Mouse (Mus musculus): ENCODE results near the gene C1ql4. TPM values are rescaled to one million over a fixed set of nuclear protein-coding genes. Genes with fewer than 3 reads are reported as not detected.

C1ql4 gene
- polyA plus RNA-seq, 1 experiment = 0.07 TPM

- Histone ChIP-seq H3K79me2 (ENCODE audit: control insufficient read depth, insufficient read depth) (no peaks in the 10 kb centered on the region), H3K36me3 (ENCODE audit: control insufficient read depth, insufficient read depth) (no peaks in the 10 kb centered on the region), H3K79me3 (ENCODE audit: low read depth) (no peaks in the 10 kb centered on the region), H3K27me3 (ENCODE audit: control insufficient read depth, insufficient read depth, insufficient read length) (peaks cover 30% of the 10 kb centered on the region), H3K4me3 (ENCODE audit: insufficient read depth, poor library complexity, severe bottlenecking) (no peak overlapping the region), H3ac (ENCODE audit: control insufficient read depth, insufficient read length, low read depth) (no peak overlapping the region)
- no peak for TF ChIP-seq MYOG (IDR thresholded peaks at IDR 0.05; ENCODE audit: control insufficient read depth, extremely low read depth, insufficient read length)
- no peak for TF ChIP-seq MYOD1 (IDR thresholded peaks at IDR 0.05; ENCODE audit: control insufficient read depth, insufficient read length, low read depth)
Observed at GRCm38 (mm10) chr15:99093291-99094258, 6.0 kb upstream of the C1ql4 start.

- Histone ChIP-seq H3K4me3 (ENCODE audit: insufficient read depth, poor library complexity, severe bottlenecking) (no peak within 1 kb of the TSS), H3K79me2 (ENCODE audit: control insufficient read depth, insufficient read depth) (no peaks in the 10 kb centered on the region), H3K79me3 (ENCODE audit: low read depth) (no peaks in the 10 kb centered on the region), H3K27me3 (ENCODE audit: control insufficient read depth, insufficient read depth, insufficient read length) (peaks cover 25% of the 10 kb centered on the region), H3ac (ENCODE audit: control insufficient read depth, insufficient read length, low read depth) (no peak within 1 kb of the TSS), H3K36me3 (ENCODE audit: control insufficient read depth, insufficient read depth) (no peaks in the 10 kb centered on the region)
- TF ChIP-seq CEBPB (IDR thresholded peaks at IDR 0.05; ENCODE audit: low read depth) (no peak), MYOG (IDR thresholded peaks at IDR 0.05; ENCODE audit: control insufficient read depth, extremely low read depth, insufficient read length) (no peak), MAX (IDR thresholded peaks at IDR 0.05) (no peak), MYOD1 (IDR thresholded peaks at IDR 0.05; ENCODE audit: control insufficient read depth, insufficient read length, low read depth) (no peak), USF1 (IDR thresholded peaks at IDR 0.05; ENCODE audit: low read depth) (no peak), FOSL1 (IDR thresholded peaks at IDR 0.05; ENCODE audit: insufficient read depth, low read length, poor library complexity, severe bottlenecking) (no peak)
Observed at GRCm38 (mm10) chr15:99092870-99093269, 5.3 kb upstream of the C1ql4 start, which contains the start of gene Dnajc22. TSS of gene Dnajc22 (plus strand) at chr15:99093170.

GRCm38 (mm10) chr15:99089069-99089468, 1.5 kb upstream of the C1ql4 start:
- Histone ChIP-seq H3K36me3 (ENCODE audit: control insufficient read depth, insufficient read depth) (peaks cover 3% of the 10 kb centered on the region), H3ac (ENCODE audit: control insufficient read depth, insufficient read length, low read depth) (no peak overlapping the region), H3K4me3 (ENCODE audit: insufficient read depth, poor library complexity, severe bottlenecking) (no peak overlapping the region), H3K79me2 (ENCODE audit: control insufficient read depth, insufficient read depth) (no peaks in the 10 kb centered on the region), H3K79me3 (ENCODE audit: low read depth) (no peaks in the 10 kb centered on the region), H3K27me3 (ENCODE audit: control insufficient read depth, insufficient read depth, insufficient read length) (no peaks in the 10 kb centered on the region)
- TF ChIP-seq CEBPB (IDR thresholded peaks at IDR 0.05; ENCODE audit: low read depth) (no peak), MYOG (IDR thresholded peaks at IDR 0.05; ENCODE audit: control insufficient read depth, extremely low read depth, insufficient read length) (no peak), MAX (IDR thresholded peaks at IDR 0.05) (no peak), FOSL1 (IDR thresholded peaks at IDR 0.05; ENCODE audit: insufficient read depth, low read length, poor library complexity, severe bottlenecking) (no peak), USF1 (IDR thresholded peaks at IDR 0.05; ENCODE audit: low read depth) (no peak), MYOD1 (IDR thresholded peaks at IDR 0.05; ENCODE audit: control insufficient read depth, insufficient read length, low read depth) (no peak), CTCF (IDR thresholded peaks at IDR 0.05; ENCODE audit: control insufficient read depth, insufficient read depth, insufficient read length) (no peak)

GRCm38 (mm10) chr15:99088292-99088691, 675 bp upstream of the C1ql4 start:
- peaks cover 10% of the 10 kb centered on the region for H3K36me3 ChIP-seq (ENCODE audit: control insufficient read depth, insufficient read depth)
- TF ChIP-seq USF1 (IDR thresholded peaks at IDR 0.05; ENCODE audit: low read depth) = no peak
- TF ChIP-seq MYOD1 (IDR thresholded peaks at IDR 0.05; ENCODE audit: control insufficient read depth, insufficient read length, low read depth) = no peak
- TF ChIP-seq MYOG (IDR thresholded peaks at IDR 0.05; ENCODE audit: control insufficient read depth, extremely low read depth, insufficient read length) = no peak
- TF ChIP-seq MAX (IDR thresholded peaks at IDR 0.05) = no peak
- no peak for TF ChIP-seq FOSL1 (IDR thresholded peaks at IDR 0.05; ENCODE audit: insufficient read depth, low read length, poor library complexity, severe bottlenecking)
- TF ChIP-seq CTCF (IDR thresholded peaks at IDR 0.05; ENCODE audit: control insufficient read depth, insufficient read depth, insufficient read length) = peak; percentile 98
- TF ChIP-seq CEBPB (IDR thresholded peaks at IDR 0.05; ENCODE audit: low read depth) = no peak
- H3K79me3 ChIP-seq (ENCODE audit: low read depth) = no peaks in the 10 kb centered on the region
- no peak overlapping the region for H3K4me3 ChIP-seq (ENCODE audit: insufficient read depth, poor library complexity, severe bottlenecking)
- no peaks in the 10 kb centered on the region for H3K79me2 ChIP-seq (ENCODE audit: control insufficient read depth, insufficient read depth)
- peak overlapping the region; percentile 21 for H3ac ChIP-seq (ENCODE audit: control insufficient read depth, insufficient read length, low read depth)
- no peaks in the 10 kb centered on the region for H3K27me3 ChIP-seq (ENCODE audit: control insufficient read depth, insufficient read depth, insufficient read length)

GRCm38 (mm10) chr15:99085997-99086396, 1.6 kb downstream of the C1ql4 start:
- TF ChIP-seq FOSL1 (IDR thresholded peaks at IDR 0.05; ENCODE audit: insufficient read depth, low read length, poor library complexity, severe bottlenecking) (no peak), CEBPB (IDR thresholded peaks at IDR 0.05; ENCODE audit: low read depth) (no peak), MAX (IDR thresholded peaks at IDR 0.05) (no peak), USF1 (IDR thresholded peaks at IDR 0.05; ENCODE audit: low read depth) (no peak), CTCF (IDR thresholded peaks at IDR 0.05; ENCODE audit: control insufficient read depth, insufficient read depth, insufficient read length) (no peak), MYOD1 (IDR thresholded peaks at IDR 0.05; ENCODE audit: control insufficient read depth, insufficient read length, low read depth) (no peak), MYOG (IDR thresholded peaks at IDR 0.05; ENCODE audit: control insufficient read depth, extremely low read depth, insufficient read length) (no peak)
- H3K27me3 ChIP-seq (ENCODE audit: control insufficient read depth, insufficient read depth, insufficient read length) = no peaks in the 10 kb centered on the region
- H3K4me3 ChIP-seq (ENCODE audit: insufficient read depth, poor library complexity, severe bottlenecking) = no peak overlapping the region

More at GRCm38 (mm10) chr15:99085997-99086396, 1.6 kb downstream of the C1ql4 start:
- Histone ChIP-seq H3K79me3 (ENCODE audit: low read depth) (no peaks in the 10 kb centered on the region), H3K79me2 (ENCODE audit: control insufficient read depth, insufficient read depth) (no peaks in the 10 kb centered on the region), H3K36me3 (ENCODE audit: control insufficient read depth, insufficient read depth) (peaks cover 28% of the 10 kb centered on the region), H3ac (ENCODE audit: control insufficient read depth, insufficient read length, low read depth) (no peak overlapping the region)

All from C2C12 (cell line).